Mouse (Mus musculus) small intestine, adult 2 months (tissue): ENCODE measurements around the gene Tbc1d25. TPM values are rescaled to one million over a fixed set of nuclear protein-coding genes. Genes with fewer than 3 reads are reported as not detected.

Source experiments
- H3K27ac ChIP-seq: fragments of 200-500 bp; 2 replicates; pipeline ENCODE4 v1.5.1; 2012; ENCODE audit warnings: low read depth, low read length, control low read depth, inconsistent platforms; ENCODE audit not compliant: insufficient read depth
- H3K27me3 ChIP-seq: fragments of 200-500 bp; 2 replicates; pipeline ENCODE4 v1.6.1; 2012; ENCODE audit warnings: mild to moderate bottlenecking, moderate library complexity, low read length, inconsistent platforms; ENCODE audit not compliant: control insufficient read depth, insufficient read depth
- H3K36me3 ChIP-seq: fragments of 200-500 bp; 2 replicates; pipeline ENCODE4 v1.6.1; 2012; ENCODE audit warnings: mild to moderate bottlenecking, low read length, control low read depth, inconsistent platforms; ENCODE audit not compliant: control insufficient read depth, insufficient read depth
- H3K4me1 ChIP-seq: fragments of 200-500 bp; 2 replicates; pipeline ENCODE4 v1.6.1; 2012; ENCODE audit warnings: low read length, inconsistent platforms, mixed read lengths; ENCODE audit not compliant: control insufficient read depth, insufficient read depth, insufficient read length
- H3K4me3 ChIP-seq: fragments of 200-500 bp; 2 replicates; pipeline ENCODE4 v1.5.1; 2012; ENCODE audit warnings: low read depth, mild to moderate bottlenecking, control low read depth, inconsistent platforms, low read length, moderate library complexity
- CTCF ChIP-seq: fragments of 200-500 bp; IDR thresholded peaks from 2 replicates; pipeline ENCODE4 v1.5.1; 2012; ENCODE audit warnings: low read depth, mild to moderate bottlenecking, control low read depth, inconsistent platforms, low read length, moderate library complexity, mixed read lengths; ENCODE audit not compliant: insufficient replicate concordance, insufficient read length; ENCODE audit errors: extremely low read depth
- POLR2A ChIP-seq: fragments of 200-500 bp; IDR thresholded peaks from 2 replicates; pipeline ENCODE4 v1.6.1; 2012; ENCODE audit warnings: low read depth, mild to moderate bottlenecking, control low read depth, inconsistent platforms, low read length, moderate library complexity
- WGBS: fragments of 180-500 bp; shearing (Covaris S2); methylation state at CpG from one replicate; pipeline ENCODE4 v1.1.7; 2018; 5-methylcytosine and 5-hydroxymethylcytosine counted together
- polyA plus RNA-seq: library from polyadenylated mRNA; depleted of rRNA; stranded (reverse); fragments of >200 nt; gene quantifications from 2 replicates; pipeline ENCODE4 v1.2.3, GENCODE M21; 2012

The Tbc1d25 gene
- polyA plus RNA-seq, 1 experiment: 7.6 TPM

DNA sequence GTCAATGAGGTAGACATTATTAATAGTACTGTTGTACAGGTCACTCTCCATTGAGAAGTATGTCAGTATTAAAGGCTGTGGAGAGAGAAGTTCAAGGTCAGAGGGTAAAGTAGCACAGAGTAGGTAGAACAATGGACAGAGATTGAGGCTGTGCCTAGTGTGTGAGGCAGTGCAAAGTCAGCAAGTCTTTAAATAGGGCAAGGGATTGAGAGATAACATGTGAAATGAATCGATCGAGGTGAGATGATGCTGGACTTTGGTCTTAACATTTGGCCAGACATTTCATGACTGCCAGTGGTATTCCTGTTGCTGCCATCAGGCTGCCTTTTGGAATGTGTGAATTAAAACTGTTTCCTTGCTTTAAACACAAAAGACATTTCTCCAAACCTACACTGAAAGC lies 2.9 kb upstream of the Tbc1d25 start:
- Histone ChIP-seq H3K27me3 (no peaks in the 10 kb centered on the region), H3K4me3 (no peak overlapping the region), H3K4me1 (no peaks in the 10 kb centered on the region), H3K36me3 (no peaks in the 10 kb centered on the region), H3K27ac (no peak overlapping the region)
- TF ChIP-seq CTCF (no peak), POLR2A (no peak)
- WGBS: 48% methylated on average over 2 of the region's 2 CpGs

DNA sequence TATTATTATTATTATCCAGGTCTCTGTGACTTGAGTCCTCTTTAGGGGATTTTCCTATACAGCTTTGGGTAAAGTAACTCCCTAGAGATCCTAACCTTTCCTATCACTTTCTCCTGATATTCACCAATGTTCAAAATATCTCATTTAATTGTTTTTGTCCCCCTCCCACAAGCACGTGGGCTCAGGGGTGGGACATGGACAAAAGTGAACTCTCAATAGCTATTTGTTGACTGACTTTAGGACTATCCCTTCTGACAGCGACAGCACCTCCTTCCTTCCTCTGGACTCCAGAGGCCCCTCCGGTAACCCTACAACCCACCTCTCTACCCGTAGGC lies 845 bp downstream of the Tbc1d25 start:
- Histone ChIP-seq H3K36me3 (0 out of 2 replicates have a peak, but pooled peaks cover 2% of the 10 kb centered on the region), H3K4me1 (no peaks in the 10 kb centered on the region), H3K27ac (peak overlapping the region; percentile 77), H3K4me3 (peak overlapping the region; percentile 99), H3K27me3 (no peaks in the 10 kb centered on the region)
- TF ChIP-seq CTCF (no peak), POLR2A (no peak)
- WGBS: 15% methylated on average over 4 of the region's 4 CpGs

GRCm38 (mm10) chrX:8167716-8168647 lies 8.0 kb downstream of the Tbc1d25 start:
- Histone ChIP-seq H3K4me3 (no peak overlapping the region), H3K27ac (no peak overlapping the region), H3K36me3 (peaks cover 6% of the 10 kb centered on the region; the same call in 1 of the 2 replicates), H3K27me3 (no peaks in the 10 kb centered on the region), H3K4me1 (no peaks in the 10 kb centered on the region)
- no peak for TF ChIP-seq CTCF
- no peak for TF ChIP-seq POLR2A
- 86% methylated on average over 10 of the region's 10 CpGs for whole genome bisulfite sequencing

GRCm38 (mm10) chrX:8164471-8164870 lies 11.5 kb downstream of the Tbc1d25 start:
- Histone ChIP-seq H3K4me3 (no peak overlapping the region), H3K36me3 (peaks cover 3% of the 10 kb centered on the region; the same call in 1 of the 2 replicates), H3K4me1 (no peaks in the 10 kb centered on the region), H3K27me3 (no peaks in the 10 kb centered on the region), H3K27ac (no peak overlapping the region)
- TF ChIP-seq CTCF (no peak), POLR2A (no peak)
- 90% methylated on average over 4 of the region's 4 CpGs for WGBS

DNA sequence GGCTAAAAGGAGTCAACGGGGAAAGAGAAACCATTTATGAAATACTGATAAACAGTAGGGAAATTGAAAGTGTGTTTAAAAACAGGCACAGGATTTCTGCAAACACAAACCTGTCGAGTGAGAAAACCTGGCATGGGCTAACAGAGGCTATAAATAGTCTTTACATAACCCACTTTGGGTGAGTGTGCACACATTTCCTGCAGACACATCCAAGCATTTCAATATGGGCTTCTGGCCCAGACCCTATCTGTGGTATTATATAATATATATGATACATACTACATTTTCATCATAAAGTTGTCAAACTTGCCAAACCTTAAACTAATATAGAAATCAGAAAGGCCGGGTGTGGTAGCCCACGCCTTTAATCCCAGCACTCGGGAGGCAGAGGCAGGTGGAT lies 12.9 kb downstream of the Tbc1d25 start:
- 36% methylated on average over 5 of the region's 5 CpGs for WGBS
- H3K27me3 ChIP-seq: no peaks in the 10 kb centered on the region
- TF ChIP-seq POLR2A: no peak
- TF ChIP-seq CTCF: no peak
- H3K27ac ChIP-seq: no peak overlapping the region
- H3K36me3 ChIP-seq: peaks cover 3% of the 10 kb centered on the region; the same call in 1 of the 2 replicates
- H3K4me3 ChIP-seq: no peak overlapping the region
- no peaks in the 10 kb centered on the region for H3K4me1 ChIP-seq

GRCm38 (mm10) chrX:8145153-8145991 lies 30.6 kb downstream of the Tbc1d25 start, which contains the start of gene Rbm3:
Rbm3 (minus strand) TSS chrX:8145880.
- WGBS: 16% methylated on average over 62 of the region's 65 CpGs
- peak within 1 kb of the TSS; percentile 99 for H3K27ac ChIP-seq
- H3K36me3 ChIP-seq: peaks cover 28% of the 10 kb centered on the region
- TF ChIP-seq POLR2A: peak; percentile 24; the same call in 1 of the 2 replicates
- no peak for TF ChIP-seq CTCF
- H3K4me1 ChIP-seq: peaks cover 7% of the 10 kb centered on the region; the same call in 1 of the 2 replicates
- H3K27me3 ChIP-seq: no peaks in the 10 kb centered on the region
- peak within 1 kb of the TSS; percentile 98 for H3K4me3 ChIP-seq

- Histone ChIP-seq H3K27ac (no peak overlapping the region), H3K4me3 (peak overlapping the region; percentile 98), H3K36me3 (peaks cover 32% of the 10 kb centered on the region), H3K4me1 (peaks cover 7% of the 10 kb centered on the region; the same call in 1 of the 2 replicates), H3K27me3 (no peaks in the 10 kb centered on the region)
- TF ChIP-seq POLR2A (no peak), CTCF (no peak)
- 49% methylated on average over 7 of the region's 7 CpGs for WGBS
Measured at GRCm38 (mm10) chrX:8143750-8144149, 32.2 kb downstream of the Tbc1d25 start.
